Mouse (Mus musculus) ES-E14 (cell line): Measurements from ENCODE around the gene Cldn34b3. TPM values are rescaled to one million over a fixed set of nuclear protein-coding genes. Genes with fewer than 3 reads are reported as not detected.
"Not testable (repeated sequence)": the region's sequence is repeated elsewhere in the genome, so short reads cannot be mapped to it uniquely, and the experiment has no call there.

Experiments
- DNase-seq: peaks from one replicate; pipeline ENCODE4 v3.0.0-alpha.2; 2013; ENCODE audit warnings: low read depth, low spot score
- H3K27ac ChIP-seq: 2 replicates; pipeline ENCODE4 v1.5.1; 2012; ENCODE audit warnings: low read depth, mild to moderate bottlenecking, low read length, moderate library complexity, mixed read lengths; ENCODE audit not compliant: poor library complexity, insufficient read depth, severe bottlenecking
- H3K36me3 ChIP-seq: 2 replicates; pipeline ENCODE4 v1.6.1; 2012; ENCODE audit warnings: mild to moderate bottlenecking, low read length, moderate library complexity, mixed read lengths; ENCODE audit not compliant: control insufficient read depth, poor library complexity, insufficient read depth, severe bottlenecking
- H3K4me1 ChIP-seq, 2 experiments: fragments of 150-350 bp in 1 of 2; sonication (generic) in 1 of 2; 2 replicates each; pipeline ENCODE4 v1.6.1; 2012; ENCODE audit warnings: low read length in 2 of 2, mild to moderate bottlenecking in 1 of 2, mixed read lengths in 1 of 2; ENCODE audit not compliant: control insufficient read depth in 2 of 2, insufficient read depth in 2 of 2, poor library complexity in 1 of 2
- H3K4me3 ChIP-seq, 2 experiments: fragments of 150-350 bp in 1 of 2; sonication (generic) in 1 of 2; 2 replicates each; pipeline ENCODE4 v1.5.1; 2012; ENCODE audit warnings: low read length in 2 of 2, low read depth in 1 of 2, mild to moderate bottlenecking in 1 of 2, mixed read lengths in 1 of 2; ENCODE audit not compliant: insufficient read depth in 1 of 2, poor library complexity in 1 of 2, severe bottlenecking in 1 of 2
- H3K9ac ChIP-seq: 2 replicates; pipeline ENCODE4 v1.6.1; 2012; ENCODE audit warnings: low read depth, mild to moderate bottlenecking, low read length, mixed read lengths; ENCODE audit not compliant: poor library complexity, insufficient read depth, severe bottlenecking
- H3K9me3 ChIP-seq: fragments of 150-350 bp; sonication (generic); 2 replicates; pipeline ENCODE4 v1.6.1; 2012; ENCODE audit warnings: low read depth, mild to moderate bottlenecking, low read length; ENCODE audit not compliant: control insufficient read depth, insufficient read depth
- in situ Hi-C, 2 experiments: fragments of 600-800 bp; cut with MboI; formaldehyde crosslinking; loops; one replicate each; pipeline ENCODE4 v1.15.1; 2025; ENCODE audit warnings: low sequenced_read_pairs in 2 of 2, inconsistent platforms in 1 of 2; ENCODE audit not compliant: unreplicated experiment in 2 of 2
- total RNA-seq: library from RNA; depleted of rRNA; stranded (reverse); fragments of 300-350 nt; gene quantifications from 2 replicates; pipeline ENCODE4 v1.2.3, GENCODE M21; 2012; rRNA removed

Cldn34b3 gene
- total RNA-seq: not detected in 2 replicates

DNA sequence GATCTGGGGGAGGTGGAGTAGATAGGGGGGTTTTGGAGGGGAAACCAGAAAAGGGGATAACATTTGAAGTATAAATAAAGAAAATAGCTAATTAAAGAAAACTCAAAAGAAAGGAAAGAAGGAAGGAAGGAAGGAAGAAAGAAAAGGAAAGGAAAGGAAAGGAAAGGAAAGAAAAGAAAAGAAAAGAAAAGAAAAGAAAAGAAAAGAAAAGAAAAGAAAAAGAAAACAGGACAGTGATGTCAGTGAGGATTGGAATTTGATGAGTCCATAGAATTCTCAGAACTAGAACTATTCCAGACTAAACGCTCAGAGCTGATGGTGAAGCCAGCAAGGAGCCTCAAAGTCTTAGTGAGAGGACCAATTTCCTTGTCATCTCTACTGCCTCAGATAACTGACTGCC, at the start of gene Cldn34b3:
Gene Cldn34b3, plus strand, starts transcription at position 301 of the 400 bp plus-strand sequence.
- H3K27ac ChIP-seq, H3K4me1 ChIP-seq, in situ Hi-C loops, H3K4me3 ChIP-seq, H3K9me3 ChIP-seq, DNase-seq, H3K9ac ChIP-seq, H3K36me3 ChIP-seq: not testable (repeated sequence)

Other genes with a start within 250 kb of the Cldn34b3 start
- gene Cldn34b4, start 129.0 kb downstream of the Cldn34b3 start, total RNA-seq: not detected in 2 replicates